Mouse (Mus musculus) layer of hippocampus, adult 2 months (tissue): ENCODE results near the gene Mvb12b. TPM values are rescaled to one million over a fixed set of nuclear protein-coding genes. Genes with fewer than 3 reads are reported as not detected.

Experiments used
- DNase-seq, 2 experiments: peaks; one replicate each; pipeline ENCODE4 v3.0.0; 2022; ENCODE audit warnings: low spot score in 2 of 2
- H3K27ac ChIP-seq: fragments of 200-600 bp; 2 replicates; pipeline ENCODE4 v1.8.1; 2022
- H3K4me3 ChIP-seq: fragments of 200-600 bp; 2 replicates; pipeline ENCODE4 v1.8.1; 2022; ENCODE audit warnings: mild to moderate bottlenecking
- CTCF ChIP-seq: fragments of 200-600 bp; conservative IDR thresholded peaks from 2 replicates; pipeline ENCODE4 v1.8.1; 2022; ENCODE audit warnings: antibody characterized with exemption, mild to moderate bottlenecking, moderate library complexity
- total RNA-seq, 2 experiments: library from RNA; stranded (reverse); gene quantifications; 2 replicates each; pipeline ENCODE4 v1.2.3; 2021

Mvb12b gene
- total RNA-seq, 2 experiments from 2014 or later = 82.0 to 83.6 TPM

DNA sequence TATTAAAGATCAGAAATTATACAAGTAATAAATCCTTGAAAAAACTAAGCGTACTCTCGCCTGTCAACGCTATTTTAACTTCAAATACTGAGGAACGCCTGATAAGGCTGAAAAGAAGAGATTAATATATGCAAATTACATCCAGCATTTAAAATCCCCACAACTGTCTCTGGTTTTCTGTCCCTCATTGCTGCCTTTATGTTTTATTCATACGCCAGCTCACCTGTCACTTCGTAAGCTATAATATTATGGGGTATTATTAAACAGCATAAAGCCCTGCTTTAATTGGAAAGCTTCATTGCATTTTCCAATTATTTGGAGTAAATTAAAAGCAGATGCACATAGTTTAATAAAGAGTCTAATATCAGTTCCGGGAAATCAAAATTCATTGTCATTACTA, 98.9 kb downstream of the Mvb12b start:
- Histone ChIP-seq H3K4me3 (no peak overlapping the region), H3K27ac (peak overlapping the region; percentile 60)
- no peak for DNase-seq
- no peak for TF ChIP-seq CTCF

DNA sequence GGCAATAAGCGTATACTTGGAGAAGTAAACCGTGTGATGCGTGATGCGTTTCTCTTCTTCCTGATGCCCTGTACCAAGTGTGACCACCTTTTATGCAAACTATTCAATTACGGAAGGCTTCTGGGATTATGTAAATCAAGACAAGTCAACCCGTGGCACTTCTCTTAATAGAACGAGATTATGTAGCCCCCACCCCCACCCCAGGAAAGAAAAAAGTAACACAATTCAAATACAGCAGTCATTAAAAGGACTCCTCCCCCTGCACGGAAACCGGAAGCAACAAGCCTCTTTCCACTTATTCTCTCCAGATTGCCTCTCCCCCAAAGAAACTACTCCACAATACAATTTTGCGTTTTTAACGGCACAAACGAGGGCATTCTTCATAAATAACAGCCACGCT, 99.6 kb downstream of the Mvb12b start:
- DNase-seq = no peak
- peak overlapping the region; percentile 60; the same call in 1 of the 2 replicates for H3K27ac ChIP-seq
- TF ChIP-seq CTCF = no peak

DNA sequence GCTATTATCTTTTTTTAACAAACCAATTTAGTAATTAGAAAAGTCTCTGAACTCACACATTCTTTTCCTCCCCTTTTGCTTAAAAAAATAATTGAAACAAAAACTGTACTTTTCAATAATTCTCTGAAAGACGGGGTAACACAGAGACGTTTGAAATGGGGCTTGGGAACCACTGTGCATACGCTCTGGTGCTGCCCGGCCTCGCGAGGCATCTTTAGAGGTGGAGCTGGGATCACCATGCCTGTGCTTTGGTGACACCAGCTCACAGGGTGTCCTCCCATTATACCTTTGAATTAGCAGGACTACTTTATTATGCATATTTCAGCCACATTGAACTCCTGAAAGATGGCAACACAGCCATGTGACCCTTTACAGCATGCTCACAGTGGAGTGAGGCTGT, 101.7 kb downstream of the Mvb12b start:
- DNase-seq = no peak
- Histone ChIP-seq H3K4me3 (no peak overlapping the region), H3K27ac (peak overlapping the region; percentile 73)
- TF ChIP-seq CTCF = no peak

More for the DNA sequence above, 99.6 kb downstream of the Mvb12b start:
- H3K4me3 ChIP-seq = no peak overlapping the region

DNA sequence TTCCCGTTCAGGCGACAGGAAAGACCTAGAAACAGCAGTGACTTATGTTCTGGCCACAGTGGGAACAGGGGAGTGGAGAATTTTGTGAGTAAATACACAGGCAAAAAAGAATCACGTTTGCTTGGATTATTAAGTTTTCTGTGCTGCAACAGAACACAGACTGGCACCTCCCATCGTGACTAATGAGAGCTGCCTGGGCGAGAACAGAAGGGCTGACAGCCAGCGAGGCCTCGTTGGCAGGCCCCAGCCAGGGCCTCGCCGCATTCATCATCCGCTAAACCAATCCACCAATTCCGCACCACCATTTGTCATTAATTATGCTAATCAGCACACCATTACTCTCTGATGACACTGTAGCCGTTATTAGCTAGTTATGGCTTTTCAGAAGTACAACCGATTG, 102.2 kb downstream of the Mvb12b start:
- Histone ChIP-seq H3K4me3 (no peak overlapping the region; the same call in 1 of the 2 replicates), H3K27ac (peak overlapping the region; percentile 73)
- TF ChIP-seq CTCF = no peak
- DNase-seq = peak; percentile 74 to 81

DNA sequence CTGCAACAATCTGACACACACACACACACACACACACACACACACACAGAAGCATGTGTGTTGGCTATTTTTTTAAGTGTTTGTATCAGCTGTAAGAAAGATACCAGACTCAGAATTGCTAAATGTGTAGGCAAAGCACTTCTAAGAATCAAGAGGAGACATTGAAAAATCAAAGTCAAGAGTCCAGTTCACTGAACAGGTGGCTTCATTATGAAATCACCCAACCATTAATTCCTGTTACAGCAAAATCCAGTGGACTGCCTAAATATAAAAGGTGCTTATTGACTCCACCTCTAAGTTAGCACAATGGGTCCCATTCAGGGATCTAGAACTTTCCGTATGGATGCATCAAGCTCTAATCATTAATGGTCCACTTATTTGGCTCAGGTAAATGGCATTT, 103.0 kb downstream of the Mvb12b start:
- TF ChIP-seq CTCF = no peak
- H3K27ac ChIP-seq = no peak overlapping the region
- DNase-seq = no peak
- H3K4me3 ChIP-seq = no peak overlapping the region

DNA sequence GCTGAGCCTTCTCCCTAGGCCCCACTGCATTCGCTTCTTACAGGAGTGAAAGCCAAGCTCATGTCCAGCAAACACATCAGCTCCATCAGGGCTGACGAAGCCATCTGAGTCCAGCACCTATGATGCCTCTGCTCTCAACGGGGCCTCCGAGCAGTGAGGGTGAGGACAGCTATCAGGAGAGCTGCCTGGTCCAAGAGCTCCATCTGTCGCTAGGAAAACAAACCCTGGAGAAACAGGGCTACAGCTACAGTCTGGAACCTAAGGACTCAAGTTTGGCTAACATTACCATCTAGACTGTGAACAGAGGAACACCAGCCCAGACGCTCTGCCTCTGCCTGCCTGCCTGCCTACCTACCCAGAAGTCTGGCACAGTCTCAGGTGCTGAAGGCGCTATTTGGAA, 104.3 kb downstream of the Mvb12b start:
- DNase-seq = no peak
- no peak overlapping the region for H3K27ac ChIP-seq
- peak; percentile 43 for TF ChIP-seq CTCF

DNA sequence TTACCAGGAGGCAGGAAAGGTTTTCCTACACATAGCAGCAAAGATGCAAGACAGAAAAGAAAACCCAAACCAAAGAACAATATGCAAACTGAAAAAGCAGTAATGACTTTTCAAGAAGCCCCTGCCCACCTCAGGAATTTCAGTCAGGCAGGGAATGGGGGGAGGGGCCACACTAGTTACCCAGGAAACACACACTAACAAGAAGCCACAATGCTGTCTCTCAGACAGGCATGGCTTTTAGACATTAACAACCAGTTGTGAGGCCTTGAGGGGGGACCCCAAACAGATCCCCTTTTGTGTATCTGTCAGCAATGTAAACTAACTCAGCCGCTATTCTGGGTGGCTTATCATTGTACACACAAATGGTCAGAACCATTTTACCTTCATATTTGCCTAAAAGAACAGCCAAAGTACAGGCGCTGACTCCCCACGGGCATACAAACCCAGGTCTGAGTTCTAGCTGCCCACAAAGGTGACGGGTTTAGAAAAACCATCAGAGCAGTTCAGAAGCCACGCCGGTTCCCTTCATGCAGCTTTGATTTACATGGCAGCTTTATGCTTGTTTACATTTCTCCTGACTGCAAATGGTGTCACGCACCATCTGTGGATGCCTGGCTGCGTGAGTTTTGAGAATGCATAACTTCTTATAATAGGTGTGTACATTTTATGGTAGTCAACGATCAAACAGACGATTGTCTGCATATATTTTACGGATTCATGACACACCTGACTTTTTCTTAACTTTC, 105.9 kb downstream of the Mvb12b start:
- no peak overlapping the region for H3K4me3 ChIP-seq
- no peak overlapping the region for H3K27ac ChIP-seq
- no peak for TF ChIP-seq CTCF
- no peak for DNase-seq

More for the DNA sequence above, 104.3 kb downstream of the Mvb12b start:
- no peak overlapping the region for H3K4me3 ChIP-seq

DNA sequence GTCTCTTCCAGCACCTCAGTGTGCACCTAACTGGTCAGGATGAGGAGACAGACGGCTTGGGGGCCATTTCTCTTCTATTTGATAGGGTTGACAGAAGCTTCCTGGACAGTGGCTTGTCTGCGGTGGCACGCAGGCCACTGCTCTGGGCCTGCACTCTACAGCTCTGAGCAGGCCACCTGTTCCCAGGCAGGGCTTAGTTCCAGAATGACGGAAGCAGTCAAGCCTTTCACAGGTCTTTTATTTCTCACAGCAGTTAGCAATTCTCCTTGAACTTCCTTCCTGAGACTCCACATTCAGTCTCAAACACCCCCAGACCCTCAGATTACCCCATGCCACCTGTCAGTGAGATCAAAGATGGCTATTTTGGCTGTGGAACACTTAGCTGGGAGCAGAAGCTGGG, 109.3 kb downstream of the Mvb12b start:
- TF ChIP-seq CTCF = no peak
- Histone ChIP-seq H3K27ac (no peak overlapping the region), H3K4me3 (no peak overlapping the region)
- no peak for DNase-seq

DNA sequence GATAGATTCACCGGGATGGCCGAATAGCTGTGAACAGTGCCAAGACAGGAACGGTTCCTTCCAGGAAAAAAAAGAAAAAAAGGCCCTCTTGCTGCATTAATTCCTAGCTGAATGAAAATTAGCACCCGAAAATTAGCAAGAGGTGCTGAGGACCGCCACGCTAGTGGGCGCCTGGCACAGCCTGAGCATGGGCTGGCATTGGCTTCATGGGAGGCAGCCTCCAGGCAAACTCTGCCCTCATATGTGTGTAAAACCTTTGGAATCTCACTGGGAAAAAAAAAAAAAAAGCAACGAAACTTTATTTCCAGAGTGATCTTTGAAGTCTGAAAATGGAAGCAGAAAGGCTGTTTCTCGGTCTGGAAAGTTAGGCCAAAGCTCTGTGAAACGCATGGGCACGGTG, 110.7 kb downstream of the Mvb12b start:
- no peak overlapping the region for H3K27ac ChIP-seq
- no peak overlapping the region for H3K4me3 ChIP-seq
- no peak for DNase-seq
- TF ChIP-seq CTCF = no peak

DNA sequence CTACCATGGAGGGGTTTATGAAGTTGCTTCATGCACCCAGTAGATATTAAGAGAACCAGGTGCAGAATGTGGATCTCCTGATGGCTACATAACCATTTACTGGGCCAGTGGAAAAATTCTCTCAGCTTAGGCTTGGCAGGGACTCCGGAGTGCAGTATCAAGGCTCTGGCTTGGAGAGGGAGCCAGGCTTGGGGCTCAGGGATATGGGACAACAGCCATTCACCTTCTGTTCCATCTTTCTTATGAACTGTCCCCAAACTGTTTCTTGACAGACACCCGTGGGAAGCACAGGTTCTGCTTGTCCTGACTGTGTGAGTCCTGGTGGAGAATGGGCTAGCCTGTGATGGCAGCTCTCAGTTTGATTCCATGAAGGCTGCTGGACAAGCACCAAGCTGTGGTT, 112.9 kb downstream of the Mvb12b start:
- no peak for TF ChIP-seq CTCF
- H3K27ac ChIP-seq = no peak overlapping the region
- no peak for DNase-seq
- H3K4me3 ChIP-seq = no peak overlapping the region

DNA sequence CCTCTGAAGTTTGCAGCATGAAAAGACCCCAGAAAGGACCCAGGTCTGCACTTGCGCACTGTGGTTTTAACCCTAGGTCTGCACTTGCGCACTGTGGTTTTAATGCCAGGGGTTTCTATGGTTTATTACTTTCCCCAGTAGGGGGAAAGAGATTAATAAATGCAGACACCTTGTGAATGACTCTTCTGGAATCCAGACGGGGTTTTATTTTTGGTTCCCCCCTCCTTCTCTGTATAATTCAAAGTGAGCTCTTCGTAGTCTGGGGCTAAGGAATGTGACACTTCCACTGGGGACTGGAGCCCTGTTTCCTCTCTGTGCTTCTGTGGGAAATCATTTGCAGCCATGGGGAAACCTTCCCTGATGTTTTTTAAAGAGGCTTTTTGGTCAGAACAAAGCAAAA, 113.6 kb downstream of the Mvb12b start:
- no peak for DNase-seq
- no peak for TF ChIP-seq CTCF
- no peak overlapping the region for H3K4me3 ChIP-seq
- H3K27ac ChIP-seq = no peak overlapping the region

DNA sequence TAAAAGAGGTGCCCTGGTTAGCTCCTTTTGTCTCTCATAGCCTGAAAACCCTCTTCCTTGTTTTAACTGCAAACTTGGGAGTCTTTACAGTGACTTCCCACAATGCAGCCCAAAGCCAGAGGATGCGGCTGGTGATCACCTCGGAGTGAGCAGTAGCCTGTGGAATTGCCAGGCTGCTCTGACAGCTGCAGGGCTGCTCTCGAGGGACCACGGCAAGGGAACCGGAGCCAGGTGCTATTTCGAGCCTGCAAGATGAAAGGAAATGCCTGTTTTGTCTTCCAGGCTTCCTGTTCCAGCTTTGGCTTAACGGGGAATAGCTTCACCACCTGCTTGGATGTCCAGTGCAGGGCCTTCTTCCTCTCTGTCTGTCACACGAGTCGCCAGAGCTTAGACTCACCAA, 115.3 kb downstream of the Mvb12b start:
- Histone ChIP-seq H3K4me3 (no peak overlapping the region), H3K27ac (no peak overlapping the region)
- DNase-seq = no peak
- TF ChIP-seq CTCF = no peak

DNA sequence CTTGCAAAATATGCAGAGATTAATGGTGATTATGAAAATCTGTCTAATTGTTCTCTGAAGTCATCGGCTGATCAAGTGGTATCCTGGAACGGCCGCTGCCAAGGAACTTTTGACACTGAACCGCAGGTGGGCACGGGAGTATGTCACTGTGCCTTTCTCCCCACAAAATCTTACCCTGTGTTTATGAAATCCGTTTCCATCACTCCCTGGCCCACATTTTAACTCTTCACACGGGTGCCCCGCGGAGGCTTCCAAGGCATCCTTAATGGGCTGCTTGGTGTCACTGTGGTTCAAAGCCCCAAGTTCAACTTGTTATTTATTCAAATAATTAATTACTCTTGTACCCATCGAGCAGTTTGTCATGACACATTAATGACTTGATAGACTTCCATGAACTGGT, 116.4 kb downstream of the Mvb12b start:
- H3K27ac ChIP-seq = no peak overlapping the region

DNA sequence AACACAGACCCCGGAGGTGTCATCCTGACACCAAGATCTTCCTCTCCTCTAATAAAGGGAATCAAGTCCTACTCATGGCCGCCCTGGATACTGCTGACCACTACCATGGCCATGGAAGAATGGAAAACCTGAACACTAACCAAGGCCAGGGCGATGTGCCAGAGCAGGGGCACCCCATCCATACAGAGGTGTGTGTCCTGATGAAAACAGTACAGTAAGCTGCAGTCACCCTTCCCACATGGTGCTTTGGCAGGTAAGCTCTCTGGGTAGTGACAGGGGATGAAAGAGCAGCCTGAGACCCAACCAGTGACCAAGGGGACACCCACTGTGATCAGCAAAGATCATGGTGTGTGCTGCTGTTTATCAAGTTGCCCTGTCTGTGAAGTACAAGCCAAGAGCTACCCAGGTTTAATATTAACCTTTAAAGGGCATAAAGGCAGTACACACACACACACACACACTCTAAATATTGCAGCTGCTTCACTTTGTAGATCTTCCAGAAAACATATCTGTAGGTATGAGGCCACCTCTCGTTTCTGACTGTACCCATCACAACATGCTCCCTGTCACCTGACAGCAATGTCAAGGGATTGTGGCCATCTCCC, 117.1 kb downstream of the Mvb12b start:
- Histone ChIP-seq H3K4me3 (no peak overlapping the region), H3K27ac (no peak overlapping the region)
- no peak for TF ChIP-seq CTCF
- no peak for DNase-seq

More for the DNA sequence above, 116.4 kb downstream of the Mvb12b start:
- no peak for TF ChIP-seq CTCF
- DNase-seq = no peak
- H3K4me3 ChIP-seq = no peak overlapping the region
